Mouse (Mus musculus): ENCODE data around the gene Mcm7. TPM values are rescaled to one million over a fixed set of nuclear protein-coding genes. Genes with fewer than 3 reads are reported as not detected.
"Not testable (repeated sequence)": the region's sequence is repeated elsewhere in the genome, so short reads cannot be mapped to it uniquely, and the experiment has no call there.

The Mcm7 gene
- 15.5 and 16.5 TPM in 2 replicates for polyA plus RNA-seq (2012; rRNA removed)

DNA sequence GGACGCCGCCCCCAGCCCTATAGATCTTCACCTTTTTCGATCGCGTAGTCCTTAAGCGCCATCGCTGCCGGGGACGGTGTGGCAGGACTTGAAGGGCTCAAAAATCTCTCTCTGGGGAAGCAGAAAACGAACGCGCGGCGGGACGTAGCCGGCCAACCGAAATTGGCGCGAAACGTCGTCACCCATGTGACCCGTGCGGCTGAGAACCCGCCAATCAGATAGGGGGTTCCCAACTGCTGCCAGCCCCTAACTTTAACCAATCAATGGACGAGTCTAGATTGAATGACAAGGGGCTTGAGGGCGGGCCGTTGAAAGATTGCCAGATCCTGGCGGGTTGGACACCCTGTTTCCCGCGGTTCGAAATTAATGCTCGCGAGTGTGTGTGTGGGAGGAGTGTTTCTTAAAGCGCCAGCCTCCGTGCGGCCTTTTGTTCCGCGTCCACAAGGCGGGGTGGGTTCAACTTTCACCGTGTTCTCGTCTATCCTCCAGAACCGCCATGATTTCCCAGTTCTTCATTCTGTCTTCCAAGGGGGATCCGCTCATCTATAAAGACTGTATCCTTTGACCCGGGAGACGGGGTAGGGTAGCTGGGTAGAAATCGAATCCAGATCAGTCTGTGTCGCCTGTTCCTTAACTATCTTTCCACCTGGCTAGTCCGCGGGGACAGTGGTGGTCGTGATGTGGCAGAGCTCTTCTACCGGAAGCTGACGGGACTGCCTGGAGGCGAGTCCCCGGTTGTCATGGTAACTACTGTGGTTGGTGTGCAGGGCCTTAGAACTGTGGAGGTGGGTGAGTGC is at the start of gene Mcm7, which contains the start of gene Ap4m1:
Mcm7 (minus strand) TSS at position 728 of the 797 bp plus-strand sequence.
Ap4m1 (plus strand) TSS at position 308 of the 797 bp plus-strand sequence.
- WGBS = under 1% methylated on average over 54 of the region's 54 CpGs
- Histone ChIP-seq H3K4me1 (ENCODE audit: control insufficient read depth, insufficient read depth, low read length) (peaks cover 3% of the 10 kb centered on the region; the same call in 1 of the 2 replicates), H3K4me3 (ENCODE audit: insufficient read depth, low read depth, low read length) (peak within 1 kb of the TSS; percentile 68), H3K36me3 (ENCODE audit: control insufficient read depth, insufficient read depth, low read length) (peaks cover under 1% of the 10 kb centered on the region), H3K27me3 (replicated peaks; ENCODE audit: control insufficient read depth, insufficient read depth, low read length) (no peaks in the 10 kb centered on the region), H3K27ac (ENCODE audit: insufficient read depth, low read depth, low read length) (peak within 1 kb of the TSS; percentile 77)
- TF ChIP-seq CTCF (conservative IDR thresholded peaks at IDR 0.05; ENCODE audit: insufficient read depth, insufficient read length, low read depth, low read length) = 0 out of 2 replicates have a peak, but pooled peaks have one; percentile 14
- no peak for TF ChIP-seq POLR2A (IDR thresholded peaks at IDR 0.05; ENCODE audit: low read depth, low read length)
- DNase-seq = peak; percentile 99

DNA sequence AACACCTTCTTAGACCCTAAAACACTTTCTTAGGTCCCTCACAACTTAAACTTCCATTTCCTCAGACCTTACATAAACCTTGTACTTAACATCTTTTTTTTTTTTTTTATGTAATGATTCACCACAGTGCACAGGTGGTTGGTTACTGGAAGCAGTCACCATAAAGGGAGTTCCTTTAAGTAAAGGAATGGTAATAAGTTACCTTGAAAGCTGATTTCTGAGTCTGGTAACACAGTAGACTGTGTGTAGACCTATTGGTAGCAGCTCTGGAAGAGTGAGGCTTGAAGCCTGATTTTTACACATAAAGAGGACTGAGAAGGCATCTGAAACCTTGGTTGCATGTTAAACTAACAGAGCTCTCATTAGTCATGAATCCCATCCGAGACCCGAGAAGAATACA is 47.6 kb upstream of the Mcm7 start:
- 8% methylated on average over 2 of the region's 2 CpGs for WGBS
- H3K27me3 ChIP-seq (replicated peaks; ENCODE audit: control insufficient read depth, insufficient read depth, low read length) = no peaks in the 10 kb centered on the region
- 0 out of 2 replicates have a peak, but pooled peaks cover 3% of the 10 kb centered on the region for H3K4me1 ChIP-seq (ENCODE audit: control insufficient read depth, insufficient read depth, low read length)
- H3K27ac ChIP-seq (ENCODE audit: insufficient read depth, low read depth, low read length) = no peak overlapping the region
- no peak overlapping the region for H3K4me3 ChIP-seq (ENCODE audit: insufficient read depth, low read depth, low read length)
- no peaks in the 10 kb centered on the region for H3K36me3 ChIP-seq (ENCODE audit: control insufficient read depth, insufficient read depth, low read length)
- DNase-seq = peak; percentile 20
- TF ChIP-seq POLR2A (IDR thresholded peaks at IDR 0.05; ENCODE audit: low read depth, low read length) (no peak), CTCF (conservative IDR thresholded peaks at IDR 0.05; ENCODE audit: insufficient read depth, insufficient read length, low read depth, low read length) (no peak)

DNA sequence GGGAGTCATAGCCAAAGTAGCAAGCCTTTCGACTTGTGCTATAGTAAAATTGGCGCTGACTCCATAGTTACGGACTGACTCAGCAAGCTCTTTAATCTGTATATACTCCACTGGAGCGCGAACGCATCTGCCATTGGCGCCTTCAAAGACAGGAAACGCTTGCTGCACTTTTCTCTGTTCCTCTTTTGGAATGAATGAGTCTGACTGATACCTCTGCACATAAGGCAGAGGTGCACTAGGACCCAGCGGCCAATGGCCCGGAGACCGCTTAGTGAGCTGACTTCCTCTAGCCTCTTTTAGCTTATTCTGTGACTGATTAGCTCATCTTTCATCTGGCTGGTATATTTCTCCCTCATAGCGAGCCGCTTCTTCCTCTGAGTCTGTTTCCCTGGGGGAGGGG is 44.4 kb upstream of the Mcm7 start:
- not testable (repeated sequence) for H3K36me3 ChIP-seq (ENCODE audit: control insufficient read depth, insufficient read depth, low read length); H3K4me3 ChIP-seq (ENCODE audit: insufficient read depth, low read depth, low read length); DNase-seq; H3K27me3 ChIP-seq (replicated peaks; ENCODE audit: control insufficient read depth, insufficient read depth, low read length); H3K4me1 ChIP-seq (ENCODE audit: control insufficient read depth, insufficient read depth, low read length); H3K27ac ChIP-seq (ENCODE audit: insufficient read depth, low read depth, low read length)
- 91% methylated on average over 13 of the region's 13 CpGs for WGBS

DNA sequence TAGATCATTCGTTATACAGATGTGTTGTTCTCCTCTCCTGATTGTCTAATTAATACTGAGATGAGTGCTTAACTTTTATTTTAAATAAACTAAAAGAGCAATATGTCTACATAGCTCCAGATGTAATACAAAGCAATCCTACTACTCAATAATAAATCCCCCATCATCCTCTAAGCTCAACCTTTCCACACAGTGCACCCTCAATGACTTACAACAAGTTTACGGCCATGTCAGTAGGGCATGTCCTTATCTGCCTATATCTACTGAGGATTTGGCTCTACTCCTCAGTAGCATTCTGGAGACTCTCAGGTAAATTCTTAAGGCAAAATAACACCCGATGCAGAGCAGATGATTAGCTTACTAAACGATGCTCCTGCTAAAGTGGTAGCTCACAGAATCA is 35.7 kb upstream of the Mcm7 start:
- 76% methylated on average over 4 of the region's 4 CpGs for WGBS
- no peak for DNase-seq
- no peaks in the 10 kb centered on the region for H3K36me3 ChIP-seq (ENCODE audit: control insufficient read depth, insufficient read depth, low read length)
- no peak overlapping the region for H3K27ac ChIP-seq (ENCODE audit: insufficient read depth, low read depth, low read length)
- TF ChIP-seq CTCF (conservative IDR thresholded peaks at IDR 0.05; ENCODE audit: insufficient read depth, insufficient read length, low read depth, low read length) (no peak), POLR2A (IDR thresholded peaks at IDR 0.05; ENCODE audit: low read depth, low read length) (no peak)
- H3K4me3 ChIP-seq (ENCODE audit: insufficient read depth, low read depth, low read length) = no peak overlapping the region
- no peaks in the 10 kb centered on the region for H3K4me1 ChIP-seq (ENCODE audit: control insufficient read depth, insufficient read depth, low read length)
- no peaks in the 10 kb centered on the region for H3K27me3 ChIP-seq (replicated peaks; ENCODE audit: control insufficient read depth, insufficient read depth, low read length)

DNA sequence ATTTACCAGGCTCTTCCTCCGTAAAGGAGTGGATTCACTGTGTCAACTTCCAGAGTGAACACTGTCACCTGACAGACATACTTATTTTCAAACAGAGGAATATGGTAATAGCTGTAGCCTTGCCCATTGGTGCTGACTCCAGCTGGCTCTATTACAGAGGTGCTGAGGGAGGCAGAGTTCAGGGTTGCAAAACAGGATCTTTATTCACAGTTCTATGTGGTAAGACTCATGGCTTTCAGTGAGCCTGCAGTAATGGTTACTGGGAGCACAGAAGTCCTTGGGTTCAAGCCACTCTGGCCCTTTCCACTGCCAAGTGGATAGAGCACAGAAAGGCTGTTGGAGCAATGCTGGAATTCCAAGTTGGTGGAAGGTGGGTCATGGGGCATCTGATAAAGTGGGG is 35.0 kb upstream of the Mcm7 start:
- H3K36me3 ChIP-seq (ENCODE audit: control insufficient read depth, insufficient read depth, low read length) = no peaks in the 10 kb centered on the region
- no peak for DNase-seq
- no peaks in the 10 kb centered on the region for H3K4me1 ChIP-seq (ENCODE audit: control insufficient read depth, insufficient read depth, low read length)
- no peaks in the 10 kb centered on the region for H3K27me3 ChIP-seq (replicated peaks; ENCODE audit: control insufficient read depth, insufficient read depth, low read length)
- no peak overlapping the region for H3K27ac ChIP-seq (ENCODE audit: insufficient read depth, low read depth, low read length)
- H3K4me3 ChIP-seq (ENCODE audit: insufficient read depth, low read depth, low read length) = no peak overlapping the region
- no peak for TF ChIP-seq POLR2A (IDR thresholded peaks at IDR 0.05; ENCODE audit: low read depth, low read length)
- TF ChIP-seq CTCF (conservative IDR thresholded peaks at IDR 0.05; ENCODE audit: insufficient read depth, insufficient read length, low read depth, low read length) = no peak
- WGBS = 83% methylated on average over 1 of the region's 1 CpGs

DNA sequence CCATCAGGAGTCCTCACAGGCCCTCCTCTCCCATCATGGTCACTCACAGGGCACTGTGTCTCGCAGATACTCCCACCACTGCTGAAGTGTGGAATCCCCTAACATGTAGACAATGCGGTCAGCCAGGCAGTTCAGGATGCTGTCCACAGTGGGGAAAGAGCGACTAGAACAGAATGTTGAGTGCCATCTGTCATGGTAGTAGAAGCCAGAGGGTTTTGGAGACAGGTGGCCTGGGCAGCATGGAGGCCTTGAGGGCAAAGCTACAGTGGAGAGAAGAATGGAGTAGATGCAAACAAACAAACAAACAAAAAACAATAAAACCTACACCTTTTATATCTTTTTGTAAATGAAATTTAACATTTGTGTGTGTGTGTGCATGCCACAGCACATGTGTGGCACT is 29.9 kb upstream of the Mcm7 start:
- Histone ChIP-seq H3K27me3 (replicated peaks; ENCODE audit: control insufficient read depth, insufficient read depth, low read length) (no peaks in the 10 kb centered on the region), H3K4me3 (ENCODE audit: insufficient read depth, low read depth, low read length) (no peak overlapping the region), H3K4me1 (ENCODE audit: control insufficient read depth, insufficient read depth, low read length) (no peaks in the 10 kb centered on the region), H3K36me3 (ENCODE audit: control insufficient read depth, insufficient read depth, low read length) (no peaks in the 10 kb centered on the region), H3K27ac (ENCODE audit: insufficient read depth, low read depth, low read length) (no peak overlapping the region)
- TF ChIP-seq CTCF (conservative IDR thresholded peaks at IDR 0.05; ENCODE audit: insufficient read depth, insufficient read length, low read depth, low read length) (no peak), POLR2A (IDR thresholded peaks at IDR 0.05; ENCODE audit: low read depth, low read length) (no peak)
- WGBS = 93% methylated on average over 3 of the region's 3 CpGs
- DNase-seq = no peak

DNA sequence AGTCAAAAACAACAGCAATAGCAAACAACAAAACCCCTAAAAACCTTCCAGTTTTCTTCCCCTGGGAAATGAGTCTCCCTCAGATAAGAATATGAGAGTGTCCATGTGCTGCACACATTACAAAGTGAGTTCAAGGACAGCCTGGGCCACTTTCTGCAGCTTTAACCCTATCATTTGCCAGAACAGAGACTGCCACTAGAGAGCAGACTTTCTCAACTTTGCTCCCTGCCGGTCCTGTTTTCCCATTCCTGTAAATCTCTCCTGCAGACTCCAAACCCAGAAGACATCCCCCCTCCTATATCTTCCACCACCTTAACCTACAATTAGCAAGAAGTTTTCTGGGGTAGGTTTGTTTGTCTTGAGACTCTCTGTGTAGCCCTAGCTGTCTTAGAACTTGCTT is 27.4 kb upstream of the Mcm7 start:
- TF ChIP-seq CTCF (conservative IDR thresholded peaks at IDR 0.05; ENCODE audit: insufficient read depth, insufficient read length, low read depth, low read length) (peak; percentile 54), POLR2A (IDR thresholded peaks at IDR 0.05; ENCODE audit: low read depth, low read length) (no peak)
- H3K27ac ChIP-seq (ENCODE audit: insufficient read depth, low read depth, low read length) = no peak overlapping the region
- H3K4me1 ChIP-seq (ENCODE audit: control insufficient read depth, insufficient read depth, low read length) = no peaks in the 10 kb centered on the region
- H3K27me3 ChIP-seq (replicated peaks; ENCODE audit: control insufficient read depth, insufficient read depth, low read length) = no peaks in the 10 kb centered on the region
- peak; percentile 31 for DNase-seq
- H3K36me3 ChIP-seq (ENCODE audit: control insufficient read depth, insufficient read depth, low read length) = no peaks in the 10 kb centered on the region
- WGBS = 0% methylated on average over 1 of the region's 1 CpGs
- H3K4me3 ChIP-seq (ENCODE audit: insufficient read depth, low read depth, low read length) = no peak overlapping the region

All from kidney, adult 2 months (tissue).